19 mouse cellular contexts compared by ENCODE assay signal in genomic region chr6:88361096-88361495, GRCm38 (mm10).
"Had no signal": no experiment of that assay in that cellular context is flagged by ENCODE, and none has a peak within 500 bp of the region (broad histone marks: within the 10 kb centered on the region; RNA-seq: fewer than 3 reads in every experiment).

No protein-coding gene starts in this region.

- DNase-seq: liver, postnatal 0 days; lung, adult 2 months; lung, postnatal 14 days; lung, postnatal 36 days; right cerebral cortex, postnatal 14 days; thymus, adult 2 months; thymus, postnatal 25 days; thymus, postnatal 4 days had no signal

- H3K9me3 ChIP-seq: liver, embryonic 15.5 days; lung, embryonic 15.5 days; midbrain, embryonic 13.5 days; midbrain, embryonic 15.5 days; neural tube, embryonic 12.5 days; stomach, embryonic 15.5 days had no signal

- ATAC-seq: liver, postnatal 0 days; lung, postnatal 0 days; midbrain, embryonic 13.5 days; midbrain, embryonic 15.5 days had no signal

- H3K4me1 ChIP-seq: liver, embryonic 15.5 days; lung, embryonic 15.5 days; midbrain, embryonic 13.5 days; midbrain, embryonic 15.5 days; neural tube, embryonic 12.5 days; stomach, embryonic 15.5 days had no signal

- H3K4me3 ChIP-seq: liver, embryonic 15.5 days; lung, embryonic 15.5 days; megakaryocyte, embryonic 14.5 days; midbrain, embryonic 13.5 days; midbrain, embryonic 15.5 days; neural tube, embryonic 12.5 days; stomach, embryonic 15.5 days had no signal

- H3K36me3 ChIP-seq: liver, embryonic 15.5 days; lung, embryonic 15.5 days; midbrain, embryonic 15.5 days; neural tube, embryonic 12.5 days; stomach, embryonic 15.5 days had no signal

- H3K4me2 ChIP-seq: liver, embryonic 15.5 days; lung, embryonic 15.5 days; midbrain, embryonic 11.5 days; midbrain, embryonic 13.5 days; midbrain, embryonic 15.5 days; neural tube, embryonic 12.5 days; stomach, embryonic 15.5 days had no signal

- H3K27ac ChIP-seq: liver, embryonic 15.5 days; lung, embryonic 15.5 days; macrophage; midbrain, embryonic 13.5 days; midbrain, embryonic 15.5 days; neural tube, embryonic 12.5 days; stomach, embryonic 15.5 days; stomach, postnatal 0 days had no signal

- H3K9ac ChIP-seq: liver, embryonic 15.5 days; liver, postnatal 0 days; lung, embryonic 15.5 days; midbrain, embryonic 13.5 days; midbrain, embryonic 15.5 days; neural tube, embryonic 12.5 days; stomach, embryonic 15.5 days had no signal

- H3K27me3 ChIP-seq: liver, embryonic 15.5 days; lung, embryonic 15.5 days; midbrain, embryonic 13.5 days; midbrain, embryonic 15.5 days; neural tube, embryonic 12.5 days; stomach, embryonic 15.5 days had no signal
